Mouse (Mus musculus) layer of hippocampus, postnatal 14 days (tissue): ENCODE measurements around the gene Zfp956. TPM values are rescaled to one million over a fixed set of nuclear protein-coding genes. Genes with fewer than 3 reads are reported as not detected.
A peak's percentile ranks its signal among the peaks of the same experiment; 100 is the strongest.

ENCODE experiments used
- DNase-seq, 2 experiments: peaks; one replicate each; pipeline ENCODE4 v3.0.0; 2021 to 2022; ENCODE audit warnings: low spot score in 2 of 2, mixed read lengths in 1 of 2
- long read RNA-seq, 2 experiments: library from polyadenylated mRNA; stranded (forward); transcript quantifications; one replicate each; pipeline ENCODE4 v2.0.0; 2021
- total RNA-seq, 2 experiments: library from RNA; stranded (reverse); gene quantifications; 2 replicates each; pipeline ENCODE4 v1.2.3; 2021

Zfp956 gene
- total RNA-seq = 10 to 100 TPM; 21.1 to 23.0 TPM
- long read RNA-seq, experiment 1, transcript Zfp956-201 (5 exons, 2,761 nt) = major isoform, 8 of 10 reads
- long read RNA-seq, experiment 1, partial matches to known transcripts = 0 of 10 reads
- long read RNA-seq, experiment 1, other reads (novel, unspliced or antisense) = 0 of 10 reads
- long read RNA-seq, experiment 2, transcript Zfp956-201 (5 exons, 2,761 nt) = major isoform, 8 of 20 reads
- long read RNA-seq, experiment 2, partial matches to known transcripts = 5 of 20 reads
- long read RNA-seq, experiment 2, other reads (novel, unspliced or antisense) = 2 of 20 reads

GRCm38 (mm10) chr6:47953191-47953726 is at the start of gene Zfp956:
Zfp956 (plus strand) TSS chr6:47953390.
- DNase-seq = peak; percentile 93 to 96

GRCm38 (mm10) chr6:47903587-47903986 is 49.6 kb upstream of the Zfp956 start:
- no peak for DNase-seq

GRCm38 (mm10) chr6:47904361-47904760 is 48.8 kb upstream of the Zfp956 start:
- no peak for DNase-seq

GRCm38 (mm10) chr6:47904917-47905695 is 48.1 kb upstream of the Zfp956 start:
- DNase-seq = no peak

- no peak for DNase-seq
Measured at GRCm38 (mm10) chr6:47906326-47906725, 46.9 kb upstream of the Zfp956 start.

- no peak for DNase-seq
Measured at GRCm38 (mm10) chr6:47909007-47909406, 44.2 kb upstream of the Zfp956 start.

GRCm38 (mm10) chr6:47911650-47912049 is 41.5 kb upstream of the Zfp956 start:
- no peak for DNase-seq

GRCm38 (mm10) chr6:47912991-47913390 is 40.2 kb upstream of the Zfp956 start:
- no peak for DNase-seq

GRCm38 (mm10) chr6:47917051-47917450 is 36.1 kb upstream of the Zfp956 start:
- DNase-seq = no peak

GRCm38 (mm10) chr6:47918768-47919274 is 34.4 kb upstream of the Zfp956 start:
- no peak for DNase-seq

- DNase-seq = no peak
Measured at GRCm38 (mm10) chr6:47919646-47920446, 33.3 kb upstream of the Zfp956 start.

GRCm38 (mm10) chr6:47920447-47921340 is 32.5 kb upstream of the Zfp956 start, which contains the start of gene Zfp212:
Zfp212 (plus strand) TSS chr6:47920476.
- DNase-seq = peak; percentile 83 to 90

GRCm38 (mm10) chr6:47942461-47942860 is 10.7 kb upstream of the Zfp956 start:
- DNase-seq = no peak

GRCm38 (mm10) chr6:47943021-47943691 is 10.0 kb upstream of the Zfp956 start:
- DNase-seq = peak; percentile 43 to 49

GRCm38 (mm10) chr6:47943721-47944120 is 9.5 kb upstream of the Zfp956 start:
- no peak for DNase-seq

- no peak for DNase-seq
Measured at GRCm38 (mm10) chr6:47947388-47947787, 5.8 kb upstream of the Zfp956 start.

- no peak for DNase-seq
Measured at GRCm38 (mm10) chr6:47954425-47954824, 1.2 kb downstream of the Zfp956 start.

GRCm38 (mm10) chr6:47957816-47958215 is 4.6 kb downstream of the Zfp956 start:
- DNase-seq = no peak

- DNase-seq = no peak
Measured at GRCm38 (mm10) chr6:47960685-47961421, 7.7 kb downstream of the Zfp956 start.
